Mouse (Mus musculus) cortical plate, adult 2 months (tissue): Measurements from ENCODE around the gene Ddr2.

Experiments
- CTCF ChIP-seq: fragments of 200-500 bp; IDR thresholded peaks from 2 replicates; pipeline ENCODE4 v1.5.1; 2011; ENCODE audit warnings: mild to moderate bottlenecking, control low read depth, low read length; ENCODE audit not compliant: insufficient read depth; ENCODE audit errors: extremely low read depth
- POLR2A ChIP-seq: fragments of 200-500 bp; IDR thresholded peaks from 2 replicates; pipeline ENCODE4 v1.6.1; 2011; ENCODE audit warnings: mild to moderate bottlenecking, low read length, control low read depth; ENCODE audit not compliant: insufficient read depth; ENCODE audit errors: extremely low read depth

DNA sequence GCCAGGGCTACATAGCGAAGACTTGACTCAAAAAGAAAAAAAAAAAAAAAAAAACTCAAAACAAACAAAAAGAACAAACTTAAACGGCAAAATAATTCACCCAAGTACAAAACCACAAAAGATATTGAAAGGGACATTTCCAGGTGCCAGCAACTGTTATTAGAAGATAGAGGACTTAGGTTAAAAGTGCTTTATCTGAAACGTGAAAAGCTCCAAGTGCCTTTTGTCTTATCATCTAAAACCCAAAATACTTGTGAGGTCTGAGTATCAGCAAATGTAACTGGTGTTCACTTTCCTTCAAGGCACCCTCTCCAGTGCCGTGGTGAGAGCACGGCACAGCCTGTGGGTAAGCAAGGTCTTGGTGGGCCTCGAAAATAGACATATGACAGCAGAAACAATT lies 38.0 kb upstream of the Ddr2 start:
- TF ChIP-seq POLR2A (no peak), CTCF (no peak)
